Mouse (Mus musculus) thymus, adult 2 months (tissue): ENCODE measurements at regions not wholly inside any gene's neighbourhood (a gene's known extent, or its start where the extent isn't known, plus 50 kb on each side); places are given as distances from the start of the nearest gene placed in this dataset.

ENCODE experiments used
- CTCF ChIP-seq: fragments of 200-500 bp; IDR thresholded peaks from 2 replicates; pipeline ENCODE4 v1.5.1; 2012; ENCODE audit warnings: mild to moderate bottlenecking, control low read depth, low read length, moderate library complexity, borderline replicate concordance; ENCODE audit not compliant: control insufficient read depth, poor library complexity, insufficient read depth; ENCODE audit errors: extremely low read depth
- POLR2A ChIP-seq: fragments of 200-500 bp; IDR thresholded peaks from 2 replicates; pipeline ENCODE4 v1.6.1; 2012; ENCODE audit warnings: mild to moderate bottlenecking, low read length, control low read depth, moderate library complexity; ENCODE audit not compliant: control insufficient read depth, poor library complexity, insufficient read depth; ENCODE audit errors: extremely low read depth

GRCm38 (mm10) chr6:100370828-100371227 lies 83.5 kb upstream of the Rybp start:
- TF ChIP-seq CTCF (no peak), POLR2A (no peak)
